Mouse (Mus musculus) liver, adult 2 months (tissue): ENCODE results near the gene Kctd17.

Experiments
- CTCF ChIP-seq: fragments of 200-500 bp; IDR thresholded peaks from 2 replicates; pipeline ENCODE4 v1.5.1; 2011; ENCODE audit warnings: low read depth, low read length, control low read depth
- POLR2A ChIP-seq: fragments of 200-500 bp; IDR thresholded peaks from 2 replicates; pipeline ENCODE4 v1.6.1; 2011; ENCODE audit warnings: low read length, control low read depth; ENCODE audit not compliant: insufficient read depth; ENCODE audit errors: extremely low read depth

DNA sequence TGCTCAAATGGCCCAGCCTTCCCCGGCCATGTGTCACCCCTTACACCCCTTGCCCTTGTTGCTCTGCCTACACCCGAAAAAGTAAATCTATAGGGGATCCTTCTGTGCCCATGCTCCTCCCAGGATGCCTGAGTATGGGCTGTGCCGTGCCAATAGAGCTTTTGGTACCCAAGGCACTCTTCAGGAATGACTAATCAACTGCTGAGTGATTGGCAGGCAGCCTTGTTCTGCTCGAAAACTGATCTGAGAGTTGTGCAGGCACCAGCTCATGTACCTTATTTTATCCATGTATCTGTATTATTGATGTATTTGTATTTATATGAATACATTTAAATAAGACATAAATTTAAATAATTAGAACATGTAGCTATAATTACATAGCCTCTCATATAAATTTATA, 58.7 kb downstream of the Kctd17 start:
- TF ChIP-seq POLR2A: no peak
- TF ChIP-seq CTCF: no peak
